Mouse (Mus musculus) neural tube, embryonic 14.5 days (tissue): Measurements from ENCODE around the gene B430306N03Rik. TPM values are rescaled to one million over a fixed set of nuclear protein-coding genes. Genes with fewer than 3 reads are reported as not detected.

Source experiments
- ATAC-seq: fragments of 200-750 bp; cut with Nextera tagmentation; 2 replicates; pipeline ENCODE4 v1.8.0; 2017; ENCODE audit warnings: low read depth, mild to moderate bottlenecking, moderate TSS enrichment, moderate library complexity
- H3K27ac ChIP-seq: fragments of 300-500 bp; sonication (generic); 2 replicates; pipeline ENCODE4 v1.5.1; 2014; ENCODE audit warnings: low read depth, mild to moderate bottlenecking, control low read depth, low read length, moderate library complexity, mixed read lengths
- H3K27me3 ChIP-seq: fragments of 300-500 bp; sonication (generic); 2 replicates; pipeline ENCODE4 v1.6.1; 2014; ENCODE audit warnings: low read length; ENCODE audit not compliant: control insufficient read depth, insufficient read depth
- H3K36me3 ChIP-seq: fragments of 300-500 bp; sonication (generic); 2 replicates; pipeline ENCODE4 v1.6.1; 2014; ENCODE audit warnings: low read length, mixed read lengths; ENCODE audit not compliant: control insufficient read depth, insufficient read depth
- H3K4me1 ChIP-seq: fragments of 300-500 bp; sonication (generic); 2 replicates; pipeline ENCODE4 v1.6.1; 2014; ENCODE audit warnings: low read length; ENCODE audit not compliant: control insufficient read depth, insufficient read depth
- H3K4me2 ChIP-seq: fragments of 300-500 bp; sonication (generic); 2 replicates; pipeline ENCODE4 v1.6.1; 2014; ENCODE audit warnings: mild to moderate bottlenecking, low read depth, low read length, control low read depth
- H3K4me3 ChIP-seq: fragments of 300-500 bp; sonication (generic); 2 replicates; pipeline ENCODE4 v1.5.1; 2014; ENCODE audit warnings: low read depth, low read length, control low read depth, mixed read lengths
- H3K9ac ChIP-seq: fragments of 300-500 bp; sonication (generic); replicated peaks from 2 replicates; pipeline ENCODE4 v1.6.1; 2014; ENCODE audit warnings: low read depth, mild to moderate bottlenecking, control low read depth, low read length, mixed read lengths
- H3K9me3 ChIP-seq: fragments of 300-500 bp; sonication (generic); 2 replicates; pipeline ENCODE4 v1.6.1; 2016; ENCODE audit warnings: low read length; ENCODE audit not compliant: control insufficient read depth
- WGBS: fragments of 180-500 bp; shearing (Covaris S2); extraction: QIAGEN DNeasy Blood & Tissue Kit; methylation state at CpG from one replicate; pipeline ENCODE4 v1.1.7; 2014; 5-methylcytosine and 5-hydroxymethylcytosine counted together
- polyA plus RNA-seq: library from polyadenylated mRNA; unstranded; fragments of >200 nt; fragmentation: Nextera tagmentation; extraction: Ambion mirVana; gene quantifications from 2 replicates; pipeline ENCODE4 v1.2.1, GENCODE M21; 2014

The B430306N03Rik gene
- polyA plus RNA-seq, 1 experiment from 2014 or later, result not detected

DNA sequence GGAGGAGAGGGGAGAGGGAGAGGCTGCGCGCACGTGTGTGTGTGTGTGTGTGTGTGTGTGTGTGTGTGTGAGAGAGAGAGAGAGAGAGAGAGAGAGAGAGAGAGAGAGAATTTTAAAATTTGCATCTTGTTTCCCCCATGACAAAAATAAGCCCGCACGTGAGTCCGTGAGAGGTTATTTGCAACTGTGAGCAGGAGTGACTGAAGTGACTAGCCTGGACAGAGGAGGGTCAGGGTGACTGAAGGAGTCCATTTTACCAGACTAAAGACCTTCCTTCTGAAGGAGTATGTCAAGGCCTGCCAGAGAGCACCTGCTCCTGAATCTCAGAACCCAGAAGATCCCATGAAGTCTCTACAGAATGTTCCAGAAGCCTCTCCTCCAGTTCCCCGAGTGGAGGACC, 16.2 kb upstream of the B430306N03Rik start:
- H3K9ac ChIP-seq, result no peak overlapping the region
- no peaks in the 10 kb centered on the region for H3K4me1 ChIP-seq
- H3K9me3 ChIP-seq, result no peaks in the 10 kb centered on the region
- H3K27me3 ChIP-seq, result no peaks in the 10 kb centered on the region
- no peak overlapping the region for H3K27ac ChIP-seq
- WGBS, result 67% methylated on average over 4 of the region's 7 CpGs
- H3K4me3 ChIP-seq, result no peak overlapping the region
- no peak for ATAC-seq
- H3K36me3 ChIP-seq, result no peaks in the 10 kb centered on the region
- H3K4me2 ChIP-seq, result no peak overlapping the region

- Histone ChIP-seq H3K9ac (no peak overlapping the region), H3K36me3 (no peaks in the 10 kb centered on the region), H3K4me1 (no peaks in the 10 kb centered on the region), H3K9me3 (no peaks in the 10 kb centered on the region), H3K4me3 (no peak overlapping the region), H3K4me2 (no peak overlapping the region), H3K27ac (no peak overlapping the region), H3K27me3 (no peaks in the 10 kb centered on the region)
- 72% methylated on average over 7 of the region's 7 CpGs for WGBS
- no peak for ATAC-seq
These were observed 15.7 kb upstream of the B430306N03Rik start for GRCm38 (mm10) chr17:48300199-48300598.

DNA sequence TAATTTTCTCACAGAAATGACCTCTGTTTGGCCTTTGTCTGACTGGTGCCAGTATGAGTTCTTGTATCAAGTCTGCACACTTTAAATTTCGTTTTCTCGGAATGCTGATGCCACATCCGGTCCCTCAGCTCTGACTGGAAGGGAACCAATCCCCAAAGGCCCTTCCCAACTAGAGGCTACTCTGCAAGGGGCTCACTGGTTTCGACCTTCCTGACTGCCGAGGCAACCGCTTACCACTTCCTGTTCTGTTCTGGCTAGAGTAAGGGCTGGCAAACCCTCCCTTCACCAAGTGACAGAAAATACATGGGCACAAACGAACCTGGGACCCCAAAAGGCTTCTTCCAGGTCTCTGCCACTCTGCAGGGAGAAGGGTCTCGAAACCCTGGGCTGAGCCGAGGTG, 15.1 kb upstream of the B430306N03Rik start:
- H3K27me3 ChIP-seq, result no peaks in the 10 kb centered on the region
- H3K4me1 ChIP-seq, result no peaks in the 10 kb centered on the region
- H3K9me3 ChIP-seq, result no peaks in the 10 kb centered on the region
- no peak for ATAC-seq
- WGBS, result 83% methylated on average over 9 of the region's 9 CpGs
- no peak overlapping the region for H3K27ac ChIP-seq
- H3K9ac ChIP-seq, result no peak overlapping the region
- no peak overlapping the region for H3K4me2 ChIP-seq
- no peak overlapping the region for H3K4me3 ChIP-seq
- H3K36me3 ChIP-seq, result no peaks in the 10 kb centered on the region

GRCm38 (mm10) chr17:48301792-48302191, 14.1 kb upstream of the B430306N03Rik start:
- Histone ChIP-seq H3K4me1 (no peaks in the 10 kb centered on the region), H3K4me2 (no peak overlapping the region), H3K36me3 (no peaks in the 10 kb centered on the region), H3K4me3 (no peak overlapping the region), H3K27me3 (no peaks in the 10 kb centered on the region), H3K27ac (no peak overlapping the region), H3K9ac (no peak overlapping the region), H3K9me3 (no peaks in the 10 kb centered on the region)
- ATAC-seq, result no peak
- 91% methylated on average over 5 of the region's 5 CpGs for WGBS

GRCm38 (mm10) chr17:48312124-48312523, 3.8 kb upstream of the B430306N03Rik start:
- no peaks in the 10 kb centered on the region for H3K36me3 ChIP-seq
- WGBS, result 76% methylated on average over 2 of the region's 2 CpGs
- no peak for ATAC-seq

GRCm38 (mm10) chr17:48318686-48319085, 2.7 kb downstream of the B430306N03Rik start:
- Histone ChIP-seq H3K36me3 (no peaks in the 10 kb centered on the region), H3K27ac (no peak overlapping the region), H3K27me3 (no peaks in the 10 kb centered on the region), H3K9ac (no peak overlapping the region), H3K4me2 (no peak overlapping the region), H3K4me1 (no peaks in the 10 kb centered on the region), H3K4me3 (no peak overlapping the region), H3K9me3 (no peaks in the 10 kb centered on the region)
- 88% methylated on average over 1 of the region's 1 CpGs for WGBS
- no peak for ATAC-seq

More at GRCm38 (mm10) chr17:48312124-48312523, 3.8 kb upstream of the B430306N03Rik start:
- Histone ChIP-seq H3K9me3 (no peaks in the 10 kb centered on the region), H3K4me2 (no peak overlapping the region), H3K9ac (no peak overlapping the region), H3K4me1 (no peaks in the 10 kb centered on the region), H3K4me3 (no peak overlapping the region), H3K27ac (no peak overlapping the region), H3K27me3 (no peaks in the 10 kb centered on the region)

DNA sequence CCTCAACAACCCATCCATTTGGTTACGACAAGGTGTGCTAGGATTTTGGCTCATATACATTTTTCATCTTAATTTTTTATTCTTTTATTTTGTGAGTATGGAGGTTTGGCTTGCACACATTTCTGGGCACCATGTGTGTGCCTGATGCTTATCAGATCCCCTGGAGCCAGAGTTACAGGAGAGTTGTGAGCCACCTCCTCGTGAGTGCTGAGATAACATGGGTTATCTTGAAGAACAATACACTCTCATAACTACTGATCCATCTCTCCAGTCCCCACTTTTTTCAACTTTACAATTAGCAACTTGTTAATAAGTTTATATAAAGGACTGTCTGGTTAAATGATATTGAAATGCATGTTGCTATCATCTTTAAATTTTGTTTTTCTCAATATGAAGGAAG, 5.3 kb downstream of the B430306N03Rik start:
- H3K4me3 ChIP-seq, result no peak overlapping the region
- ATAC-seq, result no peak
- H3K9ac ChIP-seq, result no peak overlapping the region
- H3K4me1 ChIP-seq, result no peaks in the 10 kb centered on the region
- no peaks in the 10 kb centered on the region for H3K27me3 ChIP-seq
- no peaks in the 10 kb centered on the region for H3K9me3 ChIP-seq
- WGBS, result 82% methylated on average over 2 of the region's 2 CpGs
- H3K36me3 ChIP-seq, result no peaks in the 10 kb centered on the region
- H3K4me2 ChIP-seq, result no peak overlapping the region
- no peak overlapping the region for H3K27ac ChIP-seq

GRCm38 (mm10) chr17:48323236-48323635, 7.3 kb downstream of the B430306N03Rik start:
- Histone ChIP-seq H3K9ac (no peak overlapping the region), H3K36me3 (no peaks in the 10 kb centered on the region), H3K4me1 (no peaks in the 10 kb centered on the region), H3K27ac (no peak overlapping the region), H3K9me3 (no peaks in the 10 kb centered on the region), H3K27me3 (no peaks in the 10 kb centered on the region), H3K4me2 (no peak overlapping the region), H3K4me3 (no peak overlapping the region)
- WGBS, result 60% methylated on average over 3 of the region's 3 CpGs
- no peak for ATAC-seq

GRCm38 (mm10) chr17:48324258-48324657, 8.3 kb downstream of the B430306N03Rik start:
- no peaks in the 10 kb centered on the region for H3K4me1 ChIP-seq
- no peak overlapping the region for H3K4me2 ChIP-seq
- 95% methylated on average over 5 of the region's 5 CpGs for WGBS

DNA sequence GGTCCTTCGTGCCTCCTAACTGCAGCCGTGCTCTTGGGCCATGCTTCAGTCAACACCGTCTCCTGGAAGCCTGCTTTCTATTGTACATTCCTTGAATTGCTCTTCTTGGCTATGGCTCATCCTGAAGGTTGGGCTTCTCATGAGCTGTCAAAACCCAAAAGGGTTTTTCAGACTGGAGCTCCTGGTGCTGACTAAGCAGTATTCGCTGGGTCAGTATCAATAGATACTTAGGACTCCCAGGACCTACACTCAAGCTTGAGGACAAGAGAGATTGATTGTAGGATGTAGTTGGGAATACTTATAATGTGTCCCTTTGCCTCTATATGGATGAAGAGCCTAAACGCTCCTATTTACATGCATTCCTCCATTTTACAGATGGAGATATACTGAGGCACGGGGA, 9.2 kb downstream of the B430306N03Rik start:
- Histone ChIP-seq H3K27me3 (no peaks in the 10 kb centered on the region), H3K4me1 (no peaks in the 10 kb centered on the region), H3K27ac (no peak overlapping the region), H3K4me2 (no peak overlapping the region), H3K9me3 (no peaks in the 10 kb centered on the region), H3K36me3 (no peaks in the 10 kb centered on the region), H3K9ac (no peak overlapping the region), H3K4me3 (no peak overlapping the region)
- WGBS, result 90% methylated on average over 6 of the region's 6 CpGs
- ATAC-seq, result no peak

More at GRCm38 (mm10) chr17:48324258-48324657, 8.3 kb downstream of the B430306N03Rik start:
- no peaks in the 10 kb centered on the region for H3K27me3 ChIP-seq
- no peak overlapping the region for H3K9ac ChIP-seq
- no peaks in the 10 kb centered on the region for H3K9me3 ChIP-seq
- no peaks in the 10 kb centered on the region for H3K36me3 ChIP-seq
- no peak overlapping the region for H3K27ac ChIP-seq
- no peak overlapping the region for H3K4me3 ChIP-seq
- ATAC-seq, result no peak
